ENCODE assay signal across 8 mouse cellular contexts in the genomic region with DNA sequence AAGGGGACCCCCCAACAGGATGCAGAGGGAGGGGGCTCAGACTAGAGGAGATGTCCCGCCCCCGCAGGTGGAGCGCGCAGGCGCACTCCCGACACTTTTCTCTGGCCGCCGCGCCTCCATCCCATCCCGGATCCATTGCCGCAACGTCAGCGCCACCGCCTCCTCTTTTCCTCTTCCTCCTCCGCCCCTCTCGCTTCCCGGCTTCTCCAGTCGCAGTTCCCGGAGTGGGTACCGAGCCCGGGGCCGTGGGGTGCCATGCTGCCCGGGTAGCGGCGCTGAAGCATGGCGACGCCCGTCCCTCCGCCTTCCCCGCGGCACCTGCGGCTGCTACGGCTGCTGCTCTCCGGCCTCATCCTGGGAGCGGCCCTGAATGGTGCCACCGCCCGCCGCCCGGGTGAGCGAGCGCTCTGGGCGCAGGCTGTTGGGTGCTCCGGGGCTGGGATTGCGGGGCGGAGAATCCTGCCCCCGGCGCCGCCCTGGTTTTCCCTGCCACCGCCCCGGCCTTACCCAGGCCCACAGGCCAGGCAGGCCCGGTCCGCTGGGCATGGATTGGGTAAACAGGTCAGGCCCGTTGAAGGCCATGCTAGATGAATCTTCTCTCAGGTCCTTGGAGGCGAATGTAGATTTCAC. TPM values are rescaled to one million over a fixed set of nuclear protein-coding genes. Genes with fewer than 3 reads are reported as not detected.
DNase-seq lines count a peak whose midpoint lies in the region; ATAC-seq lines count a peak whose summit lies in the region.

No protein-coding gene starts in this region.

- intact Hi-C loops in gastrocnemius, postnatal 14 days (cut with DNase I; ENCODE audit: low total_unique reads): no loop called here

- ATAC-seq in inflammation-experienced regulatory T-cells, adult 6 months: peak; percentile 52
- ATAC-seq in erythroid progenitor cell, adult 5-6 weeks (replicated peaks; ENCODE audit: low FRiP score, poor library complexity, severe bottlenecking): no peak

- DNase-seq in T-cell, adult 2 months (ENCODE audit: low spot score): peak; percentile 16
- DNase-seq in cerebellum, postnatal 14 days: peak; percentile 91 to 94
- DNase-seq in gastrocnemius, postnatal 14 days: peak; percentile 71
- DNase-seq in left cerebral cortex, adult 18-20 months (ENCODE audit: low spot score in 2 of 2): peak; percentile 91 to 94
- peak; percentile 68 for DNase-seq in lung, postnatal 14 days
- DNase-seq in right cerebral cortex, adult 2 months (ENCODE audit: low spot score in 2 of 2): peak; percentile 92 to 95

RNA-seq across cellular contexts. Expression of a gene that starts 3.9 kb away (rescaled TPM):
- 10 to 100 TPM; 24.0 to 28.1 TPM for total RNA-seq in gastrocnemius, postnatal 14 days (2021)
- polyA plus RNA-seq in inflammation-experienced regulatory T-cells, adult 6 months (2017; shearing (Covaris generic)): 1 to 10 TPM; 2.8 to 6.1 (median 6.0) TPM
- total RNA-seq in left cerebral cortex, adult 18-20 months (2021): 100 to 1,000 TPM; 328 to 341 TPM
- not detected in 2 replicates for total RNA-seq in erythroid progenitor cell, adult 5-6 weeks (2015; ENCODE audit: low replicate concordance)
- total RNA-seq in erythroid progenitor cell, adult 5-6 weeks (2017; ENCODE audit: low replicate concordance): not detected in 2 replicates

RNA-seq across cellular contexts. Expression of a gene that starts 7.4 kb away (rescaled TPM):
- 10 to 100 TPM; 19.0 to 25.2 TPM for total RNA-seq in gastrocnemius, postnatal 14 days (2021)
- 1 to 10 TPM in 1 of 3 experiments, under 1 TPM in 1, not detected in 1; 0.49 to 1.3 TPM for polyA plus RNA-seq in inflammation-experienced regulatory T-cells, adult 6 months (2017; shearing (Covaris generic))
- total RNA-seq in left cerebral cortex, adult 18-20 months (2021): 10 to 100 TPM; 13.6 to 13.8 TPM
- not detected in 2 replicates for total RNA-seq in erythroid progenitor cell, adult 5-6 weeks (2015; ENCODE audit: low replicate concordance)
- not detected in 2 replicates for total RNA-seq in erythroid progenitor cell, adult 5-6 weeks (2017; ENCODE audit: low replicate concordance)

RNA-seq across cellular contexts. Expression of a gene that starts 20.0 kb away (rescaled TPM):
- total RNA-seq in gastrocnemius, postnatal 14 days (2021): not detected
- polyA plus RNA-seq in inflammation-experienced regulatory T-cells, adult 6 months (2017; shearing (Covaris generic)): 10 to 100 TPM in 1 of 3 experiments, 1 to 10 TPM in 2; 4.1 to 14.7 (median 7.2) TPM
- total RNA-seq in left cerebral cortex, adult 18-20 months (2021): under 1 TPM; 0.21 to 0.56 TPM
- 4.3 TPM in 1 of 2 replicates, not detected in the other for total RNA-seq in erythroid progenitor cell, adult 5-6 weeks (2015; ENCODE audit: low replicate concordance)
- 0.77 TPM in 1 of 2 replicates, not detected in the other for total RNA-seq in erythroid progenitor cell, adult 5-6 weeks (2017; ENCODE audit: low replicate concordance)

RNA-seq across cellular contexts. Expression of a gene that starts 25.4 kb away (rescaled TPM):
- 10 to 100 TPM in 1 of 2 experiments, 1 to 10 TPM in 1; 9.2 to 11.6 TPM for total RNA-seq in gastrocnemius, postnatal 14 days (2021)
- 10 to 100 TPM; 31.4 to 59.3 (median 41.8) TPM for polyA plus RNA-seq in inflammation-experienced regulatory T-cells, adult 6 months (2017; shearing (Covaris generic))
- 100 to 1,000 TPM; 155 to 165 TPM for total RNA-seq in left cerebral cortex, adult 18-20 months (2021)
- 5.0 and 5.8 TPM in 2 replicates for total RNA-seq in erythroid progenitor cell, adult 5-6 weeks (2015; ENCODE audit: low replicate concordance)
- total RNA-seq in erythroid progenitor cell, adult 5-6 weeks (2017; ENCODE audit: low replicate concordance): 1.3 and 2.4 TPM in 2 replicates

RNA-seq across cellular contexts. Expression of a gene that starts 31.0 kb away (rescaled TPM):
- total RNA-seq in gastrocnemius, postnatal 14 days (2021): 1 to 10 TPM; 1.2 to 1.6 TPM
- 10 to 100 TPM in 1 of 3 experiments, under 1 TPM in 2; 0.44 to 10.5 (median 0.80) TPM for polyA plus RNA-seq in inflammation-experienced regulatory T-cells, adult 6 months (2017; shearing (Covaris generic))
- total RNA-seq in left cerebral cortex, adult 18-20 months (2021): 1 to 10 TPM; 1.4 to 1.8 TPM
- 5.9 and 10.1 TPM in 2 replicates for total RNA-seq in erythroid progenitor cell, adult 5-6 weeks (2015; ENCODE audit: low replicate concordance)
- 7.8 and 9.6 TPM in 2 replicates for total RNA-seq in erythroid progenitor cell, adult 5-6 weeks (2017; ENCODE audit: low replicate concordance)

Comparison
In these comparisons a context has a peak if more than half of its experiments do, and no peak if none do; other contexts are left out.
1. DNase-seq: peak in every context shown above with its lines; median percentile 94 in right cerebral cortex, adult 2 months; 92 in cerebellum, postnatal 14 days; 92 in left cerebral cortex, adult 18-20 months; 71 in gastrocnemius, postnatal 14 days; 68 in lung, postnatal 14 days; 16 in T-cell, adult 2 months.
2. RNA of a gene that starts 3.9 kb away (total RNA-seq): 328 to 341 TPM in left cerebral cortex, adult 18-20 months and 24.0 to 28.1 TPM in gastrocnemius, postnatal 14 days; not detected in erythroid progenitor cell, adult 5-6 weeks; every median in the first group is over 10 times any median in the second.
3. RNA of a gene that starts 7.4 kb away (total RNA-seq): 19.0 to 25.2 TPM in gastrocnemius, postnatal 14 days and 13.6 to 13.8 TPM in left cerebral cortex, adult 18-20 months; not detected in erythroid progenitor cell, adult 5-6 weeks; every median in the first group is over 10 times any median in the second.